Mouse (Mus musculus) myocyte (in vitro differentiated cells): ENCODE measurements around the gene Plekhd1.

Experiments used
- MAX ChIP-seq: IDR thresholded peaks from one replicate; pipeline ENCODE4 v1.6.1; 2011; ENCODE audit warnings: low read depth, mild to moderate bottlenecking, control low read depth
- POLR2A ChIP-seq: IDR thresholded peaks from one replicate; pipeline ENCODE4 v1.6.1; 2011; ENCODE audit warnings: low read depth, mild to moderate bottlenecking, control low read depth, moderate library complexity; ENCODE audit not compliant: insufficient read length

- TF ChIP-seq MAX (no peak), POLR2A (no peak)
Observed at GRCm38 (mm10) chr12:80658661-80659060, 33.7 kb upstream of the Plekhd1 start.
